Mouse (Mus musculus) hindbrain, embryonic 14.5 days (tissue): ENCODE measurements around the gene Gbp2. TPM values are rescaled to one million over a fixed set of nuclear protein-coding genes. Genes with fewer than 3 reads are reported as not detected.
"Not testable (repeated sequence)": the region's sequence is repeated elsewhere in the genome, so short reads cannot be mapped to it uniquely, and the experiment has no call there.

Experiments
- ATAC-seq: fragments of 200-750 bp; cut with Nextera tagmentation; 2 replicates; pipeline ENCODE4 v1.8.0; 2017; ENCODE audit warnings: moderate number of reproducible peaks, mild to moderate bottlenecking, moderate TSS enrichment, moderate library complexity; ENCODE audit not compliant: low FRiP score
- DNase-seq: peaks from one replicate; pipeline ENCODE4 v3.0.0-alpha.2; 2015; ENCODE audit warnings: low spot score
- H3K27ac ChIP-seq: fragments of 300-500 bp; sonication (generic); 2 replicates; pipeline ENCODE4 v1.5.1; 2014; ENCODE audit warnings: mild to moderate bottlenecking, moderate library complexity
- H3K27me3 ChIP-seq: fragments of 300-500 bp; sonication (generic); 2 replicates; pipeline ENCODE4 v1.6.1; 2014; ENCODE audit warnings: mild to moderate bottlenecking, low read length, mixed read lengths; ENCODE audit not compliant: control insufficient read depth, insufficient read depth
- H3K36me3 ChIP-seq: fragments of 300-500 bp; sonication (generic); replicated peaks from 2 replicates; pipeline ENCODE4 v1.6.1; 2014; ENCODE audit not compliant: control insufficient read depth, insufficient read depth
- H3K4me1 ChIP-seq: fragments of 300-500 bp; sonication (generic); replicated peaks from 2 replicates; pipeline ENCODE4 v1.6.1; 2014; ENCODE audit warnings: antibody characterized with exemption, low read length, mixed read lengths; ENCODE audit not compliant: control insufficient read depth, insufficient read depth
- H3K4me2 ChIP-seq: fragments of 300-500 bp; sonication (generic); replicated peaks from 2 replicates; pipeline ENCODE4 v1.6.1; 2014; ENCODE audit warnings: mild to moderate bottlenecking, moderate library complexity
- H3K4me3 ChIP-seq: fragments of 300-500 bp; sonication (generic); replicated peaks from 2 replicates; pipeline ENCODE4 v1.5.1; 2014; ENCODE audit warnings: mild to moderate bottlenecking, low read length
- H3K9ac ChIP-seq: fragments of 300-500 bp; sonication (generic); 2 replicates; pipeline ENCODE4 v1.6.1; 2014
- H3K9me3 ChIP-seq: fragments of 300-500 bp; sonication (generic); 2 replicates; pipeline ENCODE4 v1.6.1; 2016; ENCODE audit warnings: low read length; ENCODE audit not compliant: control insufficient read depth
- WGBS: fragments of 180-500 bp; shearing (Covaris S2); extraction: QIAGEN DNeasy Blood & Tissue Kit; methylation state at CpG from one replicate; pipeline ENCODE4 v1.1.7; 2014; 5-methylcytosine and 5-hydroxymethylcytosine counted together
- polyA plus RNA-seq: library from polyadenylated mRNA; unstranded; fragments of >200 nt; fragmentation: Nextera tagmentation; extraction: Ambion mirVana; gene quantifications from 2 replicates; pipeline ENCODE4 v1.2.1, GENCODE M21; 2014

The Gbp2 gene
- polyA plus RNA-seq, 1 experiment from 2014 or later: 0.32 TPM

GRCm38 (mm10) chr3:142597923-142598322 lies 22.5 kb upstream of the Gbp2 start:
- 88% methylated on average over 3 of the region's 3 CpGs for WGBS
- H3K9me3 ChIP-seq: no peaks in the 10 kb centered on the region

GRCm38 (mm10) chr3:142601675-142602074 lies 18.7 kb upstream of the Gbp2 start:
- no peak for ATAC-seq
- Histone ChIP-seq H3K27ac (no peak overlapping the region), H3K4me1 (no peaks in the 10 kb centered on the region), H3K4me3 (no peak overlapping the region), H3K36me3 (no peaks in the 10 kb centered on the region), H3K9ac (no peak overlapping the region), H3K4me2 (no peak overlapping the region), H3K9me3 (no peaks in the 10 kb centered on the region), H3K27me3 (no peaks in the 10 kb centered on the region)
- no peak for DNase-seq

More at GRCm38 (mm10) chr3:142597923-142598322, 22.5 kb upstream of the Gbp2 start:
- Histone ChIP-seq H3K27ac (no peak overlapping the region), H3K9ac (no peak overlapping the region), H3K36me3 (no peaks in the 10 kb centered on the region), H3K4me3 (no peak overlapping the region), H3K4me1 (no peaks in the 10 kb centered on the region), H3K27me3 (no peaks in the 10 kb centered on the region), H3K4me2 (no peak overlapping the region)
- ATAC-seq: no peak
- no peak for DNase-seq

- ATAC-seq (no peak), DNase-seq (no peak)
- WGBS: 88% methylated on average over 3 of the region's 3 CpGs
- Histone ChIP-seq H3K27me3 (no peaks in the 10 kb centered on the region), H3K9me3 (no peaks in the 10 kb centered on the region), H3K9ac (no peak overlapping the region), H3K4me3 (no peak overlapping the region), H3K36me3 (no peaks in the 10 kb centered on the region), H3K4me2 (no peak overlapping the region), H3K4me1 (no peaks in the 10 kb centered on the region), H3K27ac (no peak overlapping the region)
Measured at GRCm38 (mm10) chr3:142618658-142619057, 1.7 kb upstream of the Gbp2 start.

GRCm38 (mm10) chr3:142619606-142620005 lies 796 bp upstream of the Gbp2 start:
- Histone ChIP-seq H3K4me2 (no peak overlapping the region), H3K27me3 (no peaks in the 10 kb centered on the region), H3K4me1 (no peaks in the 10 kb centered on the region), H3K27ac (no peak overlapping the region), H3K36me3 (no peaks in the 10 kb centered on the region), H3K4me3 (no peak overlapping the region), H3K9me3 (no peaks in the 10 kb centered on the region), H3K9ac (no peak overlapping the region)
- 56% methylated on average over 1 of the region's 1 CpGs for WGBS
- no peak for ATAC-seq
- DNase-seq: no peak

GRCm38 (mm10) chr3:142620956-142621562 lies 657 bp downstream of the Gbp2 start:
- 57% methylated on average over 3 of the region's 3 CpGs for WGBS
- ATAC-seq: no peak
- H3K27me3 ChIP-seq: no peaks in the 10 kb centered on the region
- H3K36me3 ChIP-seq: no peaks in the 10 kb centered on the region
- DNase-seq: no peak
- H3K4me3 ChIP-seq: no peak overlapping the region
- H3K27ac ChIP-seq: no peak overlapping the region
- H3K9me3 ChIP-seq: no peaks in the 10 kb centered on the region
- H3K4me2 ChIP-seq: no peak overlapping the region
- H3K4me1 ChIP-seq: no peaks in the 10 kb centered on the region
- H3K9ac ChIP-seq: no peak overlapping the region

- no peaks in the 10 kb centered on the region for H3K27me3 ChIP-seq
- no peak overlapping the region for H3K9ac ChIP-seq
- 91% methylated on average over 8 of the region's 8 CpGs for WGBS
- no peaks in the 10 kb centered on the region for H3K36me3 ChIP-seq
- H3K4me1 ChIP-seq: no peaks in the 10 kb centered on the region
- H3K27ac ChIP-seq: no peak overlapping the region
- H3K4me3 ChIP-seq: no peak overlapping the region
- ATAC-seq: no peak
- no peaks in the 10 kb centered on the region for H3K9me3 ChIP-seq
- no peak for DNase-seq
- no peak overlapping the region for H3K4me2 ChIP-seq
Measured at GRCm38 (mm10) chr3:142630385-142630784, 10.0 kb downstream of the Gbp2 start.

- no peaks in the 10 kb centered on the region for H3K36me3 ChIP-seq
- no peak overlapping the region for H3K9ac ChIP-seq
- ATAC-seq (no peak; the same call in 1 of the 2 replicates), DNase-seq (peak; percentile 72)
- H3K9me3 ChIP-seq: no peaks in the 10 kb centered on the region
- H3K4me3 ChIP-seq: no peak overlapping the region
- no peaks in the 10 kb centered on the region for H3K4me1 ChIP-seq
- H3K4me2 ChIP-seq: peak overlapping the region; percentile 29
- WGBS: 7% methylated on average over 9 of the region's 9 CpGs
- H3K27me3 ChIP-seq: no peaks in the 10 kb centered on the region
- H3K27ac ChIP-seq: no peak overlapping the region
Measured at GRCm38 (mm10) chr3:142640201-142640600, 19.8 kb downstream of the Gbp2 start.

- H3K36me3 ChIP-seq, H3K27ac ChIP-seq: not testable (repeated sequence)
- 15% methylated on average over 2 of the region's 2 CpGs for WGBS
Measured at GRCm38 (mm10) chr3:142645949-142646348, 25.5 kb downstream of the Gbp2 start.

GRCm38 (mm10) chr3:142647836-142648235 lies 27.4 kb downstream of the Gbp2 start:
- not testable (repeated sequence) for DNase-seq, ATAC-seq, H3K4me3 ChIP-seq, H3K4me2 ChIP-seq, H3K4me1 ChIP-seq, H3K27me3 ChIP-seq, H3K27ac ChIP-seq, H3K9me3 ChIP-seq, H3K36me3 ChIP-seq, H3K9ac ChIP-seq
- 67% methylated on average over 7 of the region's 7 CpGs for WGBS

More at GRCm38 (mm10) chr3:142645949-142646348, 25.5 kb downstream of the Gbp2 start:
- not testable (repeated sequence) for H3K27me3 ChIP-seq, H3K4me1 ChIP-seq, H3K4me2 ChIP-seq, ATAC-seq, H3K9ac ChIP-seq, H3K4me3 ChIP-seq, H3K9me3 ChIP-seq
- DNase-seq: peak; percentile 81

- WGBS: 26% methylated on average over 2 of the region's 2 CpGs
- no peak for ATAC-seq
- Histone ChIP-seq H3K36me3 (no peaks in the 10 kb centered on the region), H3K9ac (no peak overlapping the region), H3K4me2 (no peak overlapping the region), H3K4me3 (no peak overlapping the region), H3K9me3 (no peaks in the 10 kb centered on the region), H3K4me1 (no peaks in the 10 kb centered on the region), H3K27me3 (no peaks in the 10 kb centered on the region), H3K27ac (no peak overlapping the region)
- DNase-seq: no peak
Measured at GRCm38 (mm10) chr3:142650205-142650604, 29.8 kb downstream of the Gbp2 start.
